Mouse (Mus musculus) cerebellum, adult 18-20 months (tissue): ENCODE data around the gene Tmsb4x.

ENCODE experiments used
- DNase-seq, 2 experiments: peaks; one replicate each; pipeline ENCODE4 v3.0.0; 2021

Gene Tmsb4x

GRCm38 (mm10) chrX:167208978-167209754 is at the start of gene Tmsb4x:
Gene Tmsb4x (minus strand): TSS chrX:167209315.
- peak; percentile 69 to 75 for DNase-seq

- DNase-seq: no peak
Observed at GRCm38 (mm10) chrX:167241736-167242135, 32.6 kb upstream of the Tmsb4x start.

- DNase-seq: no peak
Observed at GRCm38 (mm10) chrX:167239293-167239921, 30.3 kb upstream of the Tmsb4x start.

GRCm38 (mm10) chrX:167233104-167233687 is 24.1 kb upstream of the Tmsb4x start:
- DNase-seq: peak; percentile 59 to 74

GRCm38 (mm10) chrX:167231150-167231549 is 22.0 kb upstream of the Tmsb4x start:
- DNase-seq: no peak

GRCm38 (mm10) chrX:167229819-167230218 is 20.7 kb upstream of the Tmsb4x start:
- no peak for DNase-seq

GRCm38 (mm10) chrX:167229206-167229605 is 20.1 kb upstream of the Tmsb4x start:
- peak; percentile 58 for DNase-seq

GRCm38 (mm10) chrX:167227756-167228155 is 18.6 kb upstream of the Tmsb4x start:
- no peak for DNase-seq

GRCm38 (mm10) chrX:167227138-167227537 is 18.0 kb upstream of the Tmsb4x start:
- DNase-seq: no peak

GRCm38 (mm10) chrX:167226570-167226969 is 17.5 kb upstream of the Tmsb4x start:
- DNase-seq: no peak

- no peak for DNase-seq
Observed at GRCm38 (mm10) chrX:167212707-167213106, 3.6 kb upstream of the Tmsb4x start.

GRCm38 (mm10) chrX:167211871-167212555 is 2.9 kb upstream of the Tmsb4x start:
- DNase-seq: no peak

GRCm38 (mm10) chrX:167210319-167210728 is 1.2 kb upstream of the Tmsb4x start:
- no peak for DNase-seq

GRCm38 (mm10) chrX:167209828-167210227 is 713 bp upstream of the Tmsb4x start:
- no peak for DNase-seq

GRCm38 (mm10) chrX:167208506-167208820 is 652 bp downstream of the Tmsb4x start:
- DNase-seq: peak; percentile 29 to 37

GRCm38 (mm10) chrX:167207741-167208505 is 1.2 kb downstream of the Tmsb4x start:
- peak; percentile 13 to 34 for DNase-seq

- no peak for DNase-seq
Observed at GRCm38 (mm10) chrX:167205813-167206520, 3.1 kb downstream of the Tmsb4x start.

- DNase-seq: no peak
Observed at GRCm38 (mm10) chrX:167201365-167201764, 7.8 kb downstream of the Tmsb4x start.

- no peak for DNase-seq
Observed at GRCm38 (mm10) chrX:167195228-167195649, 13.9 kb downstream of the Tmsb4x start.

- no peak for DNase-seq
Observed at GRCm38 (mm10) chrX:167186306-167186705, 22.8 kb downstream of the Tmsb4x start.

GRCm38 (mm10) chrX:167183535-167183934 is 25.6 kb downstream of the Tmsb4x start:
- DNase-seq: no peak

GRCm38 (mm10) chrX:167182411-167182810 is 26.7 kb downstream of the Tmsb4x start:
- no peak for DNase-seq
